Mouse (Mus musculus) limb, embryonic 11.5 days (tissue): ENCODE measurements around the gene AA986860. TPM values are rescaled to one million over a fixed set of nuclear protein-coding genes. Genes with fewer than 3 reads are reported as not detected.

ENCODE experiments used
- ATAC-seq: fragments of 200-750 bp; cut with Nextera tagmentation; 2 replicates; pipeline ENCODE4 v1.8.0; 2017; ENCODE audit warnings: low read depth; ENCODE audit not compliant: insufficient number of reproducible peaks, low FRiP score, low TSS enrichment
- DNase-seq: peaks from one replicate; pipeline ENCODE4 v3.0.0-alpha.2; 2015; ENCODE audit warnings: low spot score
- H3K27ac ChIP-seq: fragments of 300-500 bp; sonication (generic); replicated peaks from 2 replicates; pipeline ENCODE4 v1.5.1; 2014; ENCODE audit warnings: low read depth, mild to moderate bottlenecking, low read length
- H3K27me3 ChIP-seq: fragments of 300-500 bp; sonication (generic); 2 replicates; pipeline ENCODE4 v1.6.1; 2014; ENCODE audit warnings: mild to moderate bottlenecking, low read length, mixed read lengths; ENCODE audit not compliant: control insufficient read depth, insufficient read depth
- H3K36me3 ChIP-seq: fragments of 300-500 bp; sonication (generic); 2 replicates; pipeline ENCODE4 v1.6.1; 2014; ENCODE audit warnings: mild to moderate bottlenecking, low read length, moderate library complexity, mixed read lengths; ENCODE audit not compliant: control insufficient read depth, insufficient read depth
- H3K4me1 ChIP-seq: fragments of 300-500 bp; sonication (generic); 2 replicates; pipeline ENCODE4 v1.6.1; 2014; ENCODE audit warnings: low read length, mixed read lengths; ENCODE audit not compliant: control insufficient read depth, insufficient read depth
- H3K4me2 ChIP-seq: fragments of 300-500 bp; sonication (generic); 2 replicates; pipeline ENCODE4 v1.6.1; 2014; ENCODE audit warnings: low read depth, mild to moderate bottlenecking, moderate library complexity; ENCODE audit not compliant: severe bottlenecking
- H3K4me3 ChIP-seq: fragments of 300-500 bp; sonication (generic); 2 replicates; pipeline ENCODE4 v1.5.1; 2014; ENCODE audit warnings: low read depth, low read length
- H3K9ac ChIP-seq: fragments of 300-500 bp; sonication (generic); 2 replicates; pipeline ENCODE4 v1.6.1; 2014; ENCODE audit warnings: mild to moderate bottlenecking, low read length
- H3K9me3 ChIP-seq: fragments of 300-500 bp; sonication (generic); 2 replicates; pipeline ENCODE4 v1.6.1; 2016; ENCODE audit warnings: low read length; ENCODE audit not compliant: control insufficient read depth
- WGBS: fragments of 180-500 bp; shearing (Covaris S2); extraction: QIAGEN DNeasy Blood & Tissue Kit; methylation state at CpG from one replicate; pipeline ENCODE4 v1.1.7; 2014; 5-methylcytosine and 5-hydroxymethylcytosine counted together
- polyA plus RNA-seq: library from polyadenylated mRNA; unstranded; fragments of >200 nt; fragmentation: Nextera tagmentation; extraction: Ambion mirVana; gene quantifications from 2 replicates; pipeline ENCODE4 v1.2.1, GENCODE M21; 2014

AA986860 gene
- polyA plus RNA-seq, 1 experiment from 2014 or later, result 0.59 TPM

GRCm38 (mm10) chr1:130775234-130775633 lies 43.5 kb downstream of the AA986860 start:
- Histone ChIP-seq H3K27me3 (no peaks in the 10 kb centered on the region), H3K9ac (no peak overlapping the region), H3K9me3 (no peaks in the 10 kb centered on the region), H3K27ac (no peak overlapping the region), H3K4me1 (no peaks in the 10 kb centered on the region), H3K4me3 (no peak overlapping the region), H3K36me3 (no peaks in the 10 kb centered on the region), H3K4me2 (no peak overlapping the region)
- no peak for DNase-seq
- 84% methylated on average over 2 of the region's 2 CpGs for WGBS
- ATAC-seq, result no peak

- H3K4me3 ChIP-seq, result no peak overlapping the region
- no peaks in the 10 kb centered on the region for H3K36me3 ChIP-seq
- H3K27ac ChIP-seq, result no peak overlapping the region
- no peaks in the 10 kb centered on the region for H3K27me3 ChIP-seq
- DNase-seq (no peak), ATAC-seq (no peak)
- 83% methylated on average over 7 of the region's 7 CpGs for WGBS
- H3K4me2 ChIP-seq, result no peak overlapping the region
- H3K9me3 ChIP-seq, result no peaks in the 10 kb centered on the region
- no peaks in the 10 kb centered on the region for H3K4me1 ChIP-seq
- H3K9ac ChIP-seq, result no peak overlapping the region
Measured at GRCm38 (mm10) chr1:130775691-130776331, 44.0 kb downstream of the AA986860 start.

GRCm38 (mm10) chr1:130776645-130777044 lies 44.9 kb downstream of the AA986860 start:
- Histone ChIP-seq H3K9ac (no peak overlapping the region), H3K9me3 (no peaks in the 10 kb centered on the region), H3K36me3 (no peaks in the 10 kb centered on the region), H3K4me2 (no peak overlapping the region), H3K4me3 (no peak overlapping the region), H3K4me1 (no peaks in the 10 kb centered on the region), H3K27ac (no peak overlapping the region), H3K27me3 (no peaks in the 10 kb centered on the region)
- DNase-seq, result no peak
- WGBS, result 90% methylated on average over 1 of the region's 1 CpGs
- ATAC-seq, result no peak

- Histone ChIP-seq H3K27me3 (no peaks in the 10 kb centered on the region), H3K4me1 (no peaks in the 10 kb centered on the region), H3K9ac (no peak overlapping the region), H3K27ac (no peak overlapping the region), H3K9me3 (no peaks in the 10 kb centered on the region), H3K4me2 (no peak overlapping the region), H3K36me3 (no peaks in the 10 kb centered on the region), H3K4me3 (no peak overlapping the region)
- DNase-seq (no peak), ATAC-seq (no peak)
- WGBS, result 90% methylated on average over 3 of the region's 3 CpGs
Measured at GRCm38 (mm10) chr1:130779867-130780266, 48.1 kb downstream of the AA986860 start.

- H3K9me3 ChIP-seq, result no peaks in the 10 kb centered on the region
- H3K9ac ChIP-seq, result no peak overlapping the region
- H3K36me3 ChIP-seq, result no peaks in the 10 kb centered on the region
- DNase-seq (no peak), ATAC-seq (no peak)
- H3K4me3 ChIP-seq, result no peak overlapping the region
- H3K27me3 ChIP-seq, result no peaks in the 10 kb centered on the region
- WGBS, result 37% methylated on average over 4 of the region's 4 CpGs
- H3K27ac ChIP-seq, result no peak overlapping the region
- H3K4me1 ChIP-seq, result no peaks in the 10 kb centered on the region
- no peak overlapping the region for H3K4me2 ChIP-seq
Measured at GRCm38 (mm10) chr1:130784054-130784453, 52.3 kb downstream of the AA986860 start.

GRCm38 (mm10) chr1:130787001-130787400 lies 55.2 kb downstream of the AA986860 start:
- H3K9me3 ChIP-seq, result no peaks in the 10 kb centered on the region
- no peak for DNase-seq
- H3K4me2 ChIP-seq, result no peak overlapping the region

GRCm38 (mm10) chr1:130789512-130790451 lies 58.0 kb downstream of the AA986860 start:
- ATAC-seq (no peak), DNase-seq (no peak)
- 68% methylated on average over 3 of the region's 3 CpGs for WGBS
- Histone ChIP-seq H3K27ac (no peak overlapping the region), H3K4me1 (no peaks in the 10 kb centered on the region), H3K4me2 (no peak overlapping the region), H3K36me3 (no peaks in the 10 kb centered on the region), H3K9ac (no peak overlapping the region), H3K9me3 (no peaks in the 10 kb centered on the region), H3K4me3 (no peak overlapping the region), H3K27me3 (no peaks in the 10 kb centered on the region)

More at GRCm38 (mm10) chr1:130787001-130787400, 55.2 kb downstream of the AA986860 start:
- 39% methylated on average over 4 of the region's 4 CpGs for WGBS
- H3K27me3 ChIP-seq, result no peaks in the 10 kb centered on the region
- no peaks in the 10 kb centered on the region for H3K4me1 ChIP-seq
- H3K4me3 ChIP-seq, result no peak overlapping the region
- no peak for ATAC-seq
- H3K27ac ChIP-seq, result no peak overlapping the region
- no peaks in the 10 kb centered on the region for H3K36me3 ChIP-seq
- H3K9ac ChIP-seq, result no peak overlapping the region
